Mouse (Mus musculus) brain, embryonic 18.5 days (tissue): Measurements from ENCODE around the gene Shb.

Experiments
- DNase-seq: peaks from one replicate; pipeline ENCODE4 v3.0.0-alpha.2; 2012; ENCODE audit warnings: low read depth, low spot score

The Shb gene

GRCm38 (mm10) chr4:45505191-45505590 is 27.1 kb downstream of the Shb start:
- DNase-seq, result no peak

GRCm38 (mm10) chr4:45503816-45504215 is 28.5 kb downstream of the Shb start:
- no peak for DNase-seq

- DNase-seq, result no peak
These were observed 28.9 kb downstream of the Shb start for GRCm38 (mm10) chr4:45503380-45503779.

- no peak for DNase-seq
These were observed 30.3 kb downstream of the Shb start for GRCm38 (mm10) chr4:45502002-45502401.

- no peak for DNase-seq
These were observed 31.9 kb downstream of the Shb start for GRCm38 (mm10) chr4:45500381-45500780.

- no peak for DNase-seq
These were observed 32.7 kb downstream of the Shb start for GRCm38 (mm10) chr4:45499556-45499955.

- no peak for DNase-seq
These were observed 33.2 kb downstream of the Shb start for GRCm38 (mm10) chr4:45499081-45499480.

- DNase-seq, result no peak
These were observed 33.9 kb downstream of the Shb start for GRCm38 (mm10) chr4:45498345-45498744.

- no peak for DNase-seq
These were observed 35.0 kb downstream of the Shb start for GRCm38 (mm10) chr4:45497282-45497681.

GRCm38 (mm10) chr4:45495531-45496201 is 36.6 kb downstream of the Shb start:
- DNase-seq, result no peak

GRCm38 (mm10) chr4:45493786-45494400 is 38.4 kb downstream of the Shb start:
- DNase-seq, result no peak

- DNase-seq, result no peak
These were observed 39.2 kb downstream of the Shb start for GRCm38 (mm10) chr4:45493118-45493517.

GRCm38 (mm10) chr4:45492681-45493081 is 39.6 kb downstream of the Shb start:
- no peak for DNase-seq

- DNase-seq, result no peak
These were observed 40.3 kb downstream of the Shb start for GRCm38 (mm10) chr4:45491685-45492601.

GRCm38 (mm10) chr4:45491119-45491679 is 41.1 kb downstream of the Shb start:
- no peak for DNase-seq

- no peak for DNase-seq
These were observed 42.1 kb downstream of the Shb start for GRCm38 (mm10) chr4:45490036-45490752.

- no peak for DNase-seq
These were observed 42.9 kb downstream of the Shb start for GRCm38 (mm10) chr4:45489141-45490035.

GRCm38 (mm10) chr4:45487681-45488081 is 44.6 kb downstream of the Shb start:
- no peak for DNase-seq

GRCm38 (mm10) chr4:45485024-45485423 is 47.2 kb downstream of the Shb start:
- DNase-seq, result no peak
